Mouse (Mus musculus): Measurements from ENCODE around the gene Tmem177. TPM values are rescaled to one million over a fixed set of nuclear protein-coding genes. Genes with fewer than 3 reads are reported as not detected.

Tmem177 gene
- polyA plus RNA-seq, 2 experiments, result 6.1 to 6.8 TPM

GRCm38 (mm10) chr1:119891149-119891548 is 21.9 kb downstream of the Tmem177 start:
- TF ChIP-seq POLR2A (IDR thresholded peaks at IDR 0.05; ENCODE audit: borderline replicate concordance, extremely low read depth, insufficient read depth, insufficient read length), result no peak
- Histone ChIP-seq H3K27me3 (ENCODE audit: control insufficient read depth, insufficient read depth, low read length) (no peaks in the 10 kb centered on the region), H3K9ac (ENCODE audit: low read depth, low read length, severe bottlenecking) (no peak overlapping the region), H3K4me1 (ENCODE audit: control insufficient read depth, insufficient read depth, low read length) (no peaks in the 10 kb centered on the region), H3K27ac (replicated peaks; ENCODE audit: low read depth, low read length) (no peak overlapping the region), H3K9me3 (ENCODE audit: control insufficient read depth, low read length) (no peaks in the 10 kb centered on the region), H3K4me2 (replicated peaks; ENCODE audit: low read depth, low read length, severe bottlenecking) (no peak overlapping the region), H3K4me3 (replicated peaks; ENCODE audit: low read length) (no peak overlapping the region), H3K36me3 (ENCODE audit: control insufficient read depth, insufficient read depth, low read length) (no peaks in the 10 kb centered on the region)
- WGBS, result 85% methylated on average over 9 of the region's 9 CpGs
- DNase-seq (ENCODE audit: low spot score), result no peak
- no peak for ATAC-seq (ENCODE audit: low FRiP score, low read depth)

DNA sequence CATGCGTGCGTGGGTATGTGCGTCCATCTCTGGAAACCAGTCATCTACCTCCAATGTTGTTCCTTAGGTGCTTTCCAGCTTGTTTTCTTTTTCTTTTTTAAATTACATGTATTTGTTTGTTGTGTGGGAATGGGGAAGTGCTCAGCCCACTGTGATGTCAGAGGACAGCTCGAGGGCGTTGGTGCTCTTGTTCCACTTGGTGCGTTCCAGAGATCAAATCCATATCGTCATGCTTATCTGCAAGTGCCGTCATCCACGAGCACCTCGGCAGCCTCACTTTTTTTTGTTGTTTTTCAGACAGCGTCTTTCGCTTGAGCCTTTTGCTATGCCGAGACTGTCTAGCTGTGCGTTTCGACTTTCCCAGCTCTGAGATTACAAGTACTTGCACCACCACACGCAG is 23.7 kb downstream of the Tmem177 start:
- no peak for DNase-seq (ENCODE audit: low spot score)
- no peaks in the 10 kb centered on the region for H3K27me3 ChIP-seq (ENCODE audit: control insufficient read depth, insufficient read depth, low read length)
- no peaks in the 10 kb centered on the region for H3K36me3 ChIP-seq (ENCODE audit: control insufficient read depth, insufficient read depth, low read length)
- no peaks in the 10 kb centered on the region for H3K4me1 ChIP-seq (ENCODE audit: control insufficient read depth, insufficient read depth, low read length)
- no peak for TF ChIP-seq POLR2A (IDR thresholded peaks at IDR 0.05; ENCODE audit: borderline replicate concordance, extremely low read depth, insufficient read depth, insufficient read length)
- H3K27ac ChIP-seq (replicated peaks; ENCODE audit: low read depth, low read length), result no peak overlapping the region
- WGBS, result 83% methylated on average over 16 of the region's 16 CpGs
- no peak overlapping the region for H3K4me3 ChIP-seq (replicated peaks; ENCODE audit: low read length)
- no peak overlapping the region for H3K9ac ChIP-seq (ENCODE audit: low read depth, low read length, severe bottlenecking)
- H3K9me3 ChIP-seq (ENCODE audit: control insufficient read depth, low read length), result no peaks in the 10 kb centered on the region
- no peak for ATAC-seq (ENCODE audit: low FRiP score, low read depth)
- no peak overlapping the region for H3K4me2 ChIP-seq (replicated peaks; ENCODE audit: low read depth, low read length, severe bottlenecking)

DNA sequence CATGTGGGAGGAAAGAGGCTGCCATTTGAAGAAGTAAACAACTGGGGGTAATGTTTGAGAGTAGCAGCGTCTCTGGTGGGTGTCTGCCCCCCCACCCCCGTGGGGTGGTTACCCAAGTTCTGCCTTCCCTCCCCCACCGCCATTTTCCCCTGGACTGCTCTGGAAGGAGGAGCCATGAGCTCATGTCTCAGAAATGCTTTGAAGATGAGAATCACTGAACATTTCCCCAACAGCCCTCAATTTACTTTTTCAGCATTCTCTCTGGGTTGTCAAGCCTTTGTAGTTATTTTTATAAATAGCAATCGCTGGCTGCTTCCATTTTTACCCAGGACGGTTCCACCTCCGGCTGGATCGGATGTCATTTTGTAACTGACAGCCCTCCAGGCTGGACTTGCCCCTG is 26.7 kb downstream of the Tmem177 start:
- Histone ChIP-seq H3K4me1 (ENCODE audit: control insufficient read depth, insufficient read depth, low read length) (no peaks in the 10 kb centered on the region), H3K27me3 (ENCODE audit: control insufficient read depth, insufficient read depth, low read length) (no peaks in the 10 kb centered on the region), H3K9ac (ENCODE audit: low read depth, low read length, severe bottlenecking) (no peak overlapping the region), H3K27ac (replicated peaks; ENCODE audit: low read depth, low read length) (no peak overlapping the region), H3K36me3 (ENCODE audit: control insufficient read depth, insufficient read depth, low read length) (no peaks in the 10 kb centered on the region), H3K4me3 (replicated peaks; ENCODE audit: low read length) (no peak overlapping the region), H3K9me3 (ENCODE audit: control insufficient read depth, low read length) (no peaks in the 10 kb centered on the region), H3K4me2 (replicated peaks; ENCODE audit: low read depth, low read length, severe bottlenecking) (no peak overlapping the region)
- no peak for TF ChIP-seq POLR2A (IDR thresholded peaks at IDR 0.05; ENCODE audit: borderline replicate concordance, extremely low read depth, insufficient read depth, insufficient read length)
- WGBS, result 58% methylated on average over 7 of the region's 7 CpGs
- DNase-seq (ENCODE audit: low spot score) (no peak), ATAC-seq (ENCODE audit: low FRiP score, low read depth) (no peak)

- TF ChIP-seq POLR2A (IDR thresholded peaks at IDR 0.05; ENCODE audit: borderline replicate concordance, extremely low read depth, insufficient read depth, insufficient read length), result no peak
- ATAC-seq (ENCODE audit: low FRiP score, low read depth) (no peak), DNase-seq (ENCODE audit: low spot score) (no peak)
- Histone ChIP-seq H3K27ac (replicated peaks; ENCODE audit: low read depth, low read length) (no peak overlapping the region), H3K9ac (ENCODE audit: low read depth, low read length, severe bottlenecking) (no peak overlapping the region), H3K4me1 (ENCODE audit: control insufficient read depth, insufficient read depth, low read length) (no peaks in the 10 kb centered on the region), H3K4me2 (replicated peaks; ENCODE audit: low read depth, low read length, severe bottlenecking) (no peak overlapping the region), H3K27me3 (ENCODE audit: control insufficient read depth, insufficient read depth, low read length) (no peaks in the 10 kb centered on the region), H3K4me3 (replicated peaks; ENCODE audit: low read length) (no peak overlapping the region), H3K36me3 (ENCODE audit: control insufficient read depth, insufficient read depth, low read length) (no peaks in the 10 kb centered on the region), H3K9me3 (ENCODE audit: control insufficient read depth, low read length) (no peaks in the 10 kb centered on the region)
- WGBS, result 84% methylated on average over 3 of the region's 3 CpGs
These were observed 28.7 kb downstream of the Tmem177 start for GRCm38 (mm10) chr1:119884272-119884671.

- Histone ChIP-seq H3K9me3 (ENCODE audit: control insufficient read depth, low read length) (no peaks in the 10 kb centered on the region), H3K4me3 (replicated peaks; ENCODE audit: low read length) (no peak overlapping the region), H3K36me3 (ENCODE audit: control insufficient read depth, insufficient read depth, low read length) (no peaks in the 10 kb centered on the region), H3K4me1 (ENCODE audit: control insufficient read depth, insufficient read depth, low read length) (peaks cover 3% of the 10 kb centered on the region; the same call in 1 of the 2 replicates), H3K27ac (replicated peaks; ENCODE audit: low read depth, low read length) (no peak overlapping the region), H3K4me2 (replicated peaks; ENCODE audit: low read depth, low read length, severe bottlenecking) (no peak overlapping the region), H3K27me3 (ENCODE audit: control insufficient read depth, insufficient read depth, low read length) (no peaks in the 10 kb centered on the region), H3K9ac (ENCODE audit: low read depth, low read length, severe bottlenecking) (no peak overlapping the region)
- DNase-seq (ENCODE audit: low spot score), result no peak
- 78% methylated on average over 7 of the region's 7 CpGs for WGBS
- ATAC-seq (ENCODE audit: low FRiP score, low read depth), result no peak
- no peak for TF ChIP-seq POLR2A (IDR thresholded peaks at IDR 0.05; ENCODE audit: borderline replicate concordance, extremely low read depth, insufficient read depth, insufficient read length)
These were observed 34.1 kb downstream of the Tmem177 start for GRCm38 (mm10) chr1:119878909-119879308.

GRCm38 (mm10) chr1:119877469-119877868 is 35.5 kb downstream of the Tmem177 start:
- Histone ChIP-seq H3K36me3 (ENCODE audit: control insufficient read depth, insufficient read depth, low read length) (no peaks in the 10 kb centered on the region), H3K4me1 (ENCODE audit: control insufficient read depth, insufficient read depth, low read length) (peaks cover 3% of the 10 kb centered on the region; the same call in 1 of the 2 replicates), H3K9ac (ENCODE audit: low read depth, low read length, severe bottlenecking) (no peak overlapping the region), H3K27ac (replicated peaks; ENCODE audit: low read depth, low read length) (no peak overlapping the region), H3K4me3 (replicated peaks; ENCODE audit: low read length) (no peak overlapping the region), H3K9me3 (ENCODE audit: control insufficient read depth, low read length) (no peaks in the 10 kb centered on the region), H3K27me3 (ENCODE audit: control insufficient read depth, insufficient read depth, low read length) (no peaks in the 10 kb centered on the region), H3K4me2 (replicated peaks; ENCODE audit: low read depth, low read length, severe bottlenecking) (no peak overlapping the region)
- TF ChIP-seq POLR2A (IDR thresholded peaks at IDR 0.05; ENCODE audit: borderline replicate concordance, extremely low read depth, insufficient read depth, insufficient read length), result no peak
- ATAC-seq (ENCODE audit: low FRiP score, low read depth) (no peak), DNase-seq (ENCODE audit: low spot score) (no peak)
- 91% methylated on average over 4 of the region's 4 CpGs for WGBS
